In the genomic region with DNA sequence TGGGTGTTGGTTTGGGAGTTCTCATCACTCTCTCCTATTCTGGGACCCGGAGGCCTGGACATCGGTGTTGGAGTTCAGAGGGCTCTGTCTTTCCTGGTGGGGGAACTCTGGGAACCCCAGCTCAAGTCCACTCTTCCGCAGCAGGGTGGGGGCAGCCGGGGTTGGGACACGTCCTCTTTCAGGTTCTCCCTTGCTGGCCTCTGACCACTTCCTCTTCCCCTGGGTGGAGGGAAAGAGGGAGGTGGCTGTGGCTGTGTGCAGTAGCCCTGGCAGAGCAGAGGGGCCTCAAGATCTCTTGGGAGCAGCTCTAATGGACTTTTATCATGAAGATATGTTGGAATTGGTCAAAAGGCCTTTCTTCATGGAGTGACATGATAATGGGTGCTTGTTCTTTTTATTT, we compare ENCODE assay signal across 11 mouse cellular contexts. TPM values are rescaled to one million over a fixed set of nuclear protein-coding genes. Genes with fewer than 3 reads are reported as not detected.
DNase-seq lines count a peak whose midpoint lies in the region; ATAC-seq and TF ChIP-seq lines count a peak whose summit lies in the region.
"Had no signal": no experiment of that assay in that cellular context is flagged by ENCODE, and none has a peak within 500 bp of the region (broad histone marks: within the 10 kb centered on the region; RNA-seq: fewer than 3 reads in every experiment).

No protein-coding gene starts in this region.

- 69% methylated on average over 5 of the region's 5 CpGs for WGBS in kidney, adult 2 months

- no peak for TF ChIP-seq POLR2A in kidney, adult 2 months (IDR thresholded peaks at IDR 0.05; ENCODE audit: low read depth, low read length)

- DNase-seq in kidney, adult 2 months, result peak; percentile 25
- no peak for DNase-seq in kidney, postnatal 10 days
- peak; percentile 46 for DNase-seq in lung, postnatal 25 days (ENCODE audit: low spot score)
- DNase-seq in spleen, postnatal 14 days (ENCODE audit: low spot score in 2 of 2), result peak; percentile 30 to 35
- no peak for DNase-seq in cerebellum, postnatal 36 days
- DNase-seq in cerebellum, adult 11 months, result no peak
- DNase-seq: cerebellum, adult 18-20 months had no signal

- no peaks in the 10 kb centered on the region for H3K27me3 ChIP-seq in kidney, adult 2 months (replicated peaks; ENCODE audit: control insufficient read depth, insufficient read depth, low read length)
- H3K27me3 ChIP-seq: midbrain, embryonic 12.5 days had no signal

- peak; percentile 97 for ATAC-seq in common myeloid progenitor, adult 5-6 weeks (replicated peaks; ENCODE audit: low read depth, poor library complexity, severe bottlenecking)

- H3K4me1 ChIP-seq in kidney, adult 2 months (ENCODE audit: control insufficient read depth, insufficient read depth, low read length), result no peaks in the 10 kb centered on the region
- H3K4me1 ChIP-seq: limb, embryonic 10.5 days; midbrain, embryonic 12.5 days had no signal

- no peak overlapping the region for H3K27ac ChIP-seq in kidney, adult 2 months (ENCODE audit: insufficient read depth, low read depth, low read length)
- H3K27ac ChIP-seq: hindbrain, embryonic 14.5 days; limb, embryonic 10.5 days; midbrain, embryonic 12.5 days had no signal

- no peak for TF ChIP-seq CTCF in kidney, adult 2 months (conservative IDR thresholded peaks at IDR 0.05; ENCODE audit: insufficient read depth, insufficient read length, low read depth, low read length)

- no peaks in the 10 kb centered on the region for H3K36me3 ChIP-seq in kidney, adult 2 months (ENCODE audit: control insufficient read depth, insufficient read depth, low read length)
- H3K36me3 ChIP-seq: limb, embryonic 10.5 days; midbrain, embryonic 12.5 days had no signal

- H3K4me3 ChIP-seq in kidney, adult 2 months (ENCODE audit: insufficient read depth, low read depth, low read length), result no peak overlapping the region
- H3K4me3 ChIP-seq: limb, embryonic 10.5 days; midbrain, embryonic 12.5 days had no signal

RNA-seq across cellular contexts. Expression of a gene that starts 16.3 kb away (rescaled TPM):
- polyA plus RNA-seq in kidney, adult 2 months (2012; rRNA removed), result 10.7 and 12.5 TPM in 2 replicates
- total RNA-seq in common myeloid progenitor, adult 5-6 weeks (2017), result 56.3 and 76.7 TPM in 2 replicates

Comparison
In these comparisons a context has a peak if more than half of its experiments do, and no peak if none do; other contexts are left out.
1. DNase-seq: peak in kidney, adult 2 months (single experiment), lung, postnatal 25 days (single experiment) and spleen, postnatal 14 days (2 of 2); none in kidney, postnatal 10 days (single experiment), cerebellum, postnatal 36 days (0 of 2) and cerebellum, adult 11 months (single experiment).